Mouse (Mus musculus) left cerebral cortex, postnatal 4 days (tissue): ENCODE measurements around the gene Dpep3. TPM values are rescaled to one million over a fixed set of nuclear protein-coding genes. Genes with fewer than 3 reads are reported as not detected.
"Not testable (repeated sequence)": the region's sequence is repeated elsewhere in the genome, so short reads cannot be mapped to it uniquely, and the experiment has no call there.

Experiments
- DNase-seq: peaks from one replicate; pipeline ENCODE4 v3.0.0-alpha.2; 2022
- intact Hi-C: fragments of 180-260 bp; cut with DNase I; formaldehyde crosslinking; loops from one replicate; pipeline ENCODE4 v1.15.1; 2025
- total RNA-seq, 2 experiments: library from RNA; stranded (reverse); gene quantifications; 2 replicates each; pipeline ENCODE4 v1.2.3; 2021

The Dpep3 gene
- not detected for total RNA-seq

DNA sequence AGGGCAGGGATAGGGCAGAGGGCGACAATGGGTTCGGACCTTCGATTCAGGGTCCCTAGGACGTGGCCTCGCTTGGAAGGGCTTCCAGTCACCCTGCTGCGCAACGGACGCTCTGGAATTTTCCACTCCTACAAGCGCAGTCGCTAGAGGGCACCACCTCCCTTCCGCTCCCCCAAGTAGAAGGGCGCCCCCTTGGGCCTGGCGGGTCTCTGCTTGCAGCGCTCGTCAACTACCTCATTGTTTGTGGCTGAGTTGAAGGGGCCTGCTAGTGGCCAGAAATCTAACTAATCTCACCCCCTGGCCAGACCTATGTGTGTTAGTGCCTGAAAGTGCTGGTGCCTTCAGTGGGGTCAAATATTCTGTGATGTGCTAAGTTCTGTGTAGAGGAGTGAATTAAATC lies at the start of gene Dpep3:
TSS of gene Dpep3 (minus strand) at position 105 of the 400 bp plus-strand sequence.
- intact Hi-C loops = no loop called here
- DNase-seq = no peak

DNA sequence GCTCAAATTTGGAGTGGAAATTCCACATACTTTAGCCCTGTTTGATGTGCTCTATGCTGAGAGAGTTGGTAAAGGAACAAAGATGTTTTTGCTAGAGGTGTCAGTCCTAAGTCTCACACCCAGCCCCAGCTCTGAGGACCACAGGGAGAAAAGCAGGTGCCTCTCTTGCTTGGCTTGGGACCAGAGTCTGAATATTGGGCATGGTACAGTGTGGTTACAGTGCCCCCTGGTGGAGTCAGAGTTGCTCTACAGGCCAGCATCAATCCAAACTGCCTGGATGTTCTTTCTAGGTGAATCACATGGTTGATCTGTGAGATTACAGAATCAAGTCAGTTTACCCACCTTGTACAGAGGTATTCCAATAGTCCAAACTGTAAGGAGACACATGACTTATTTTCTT lies 43.3 kb upstream of the Dpep3 start:
- peak; percentile 75 for DNase-seq
- intact Hi-C loops = loop anchor here (10.0 kb wide), 1 partner anchor 128 kb away; the partner anchor contains the start of gene Nrn1l

DNA sequence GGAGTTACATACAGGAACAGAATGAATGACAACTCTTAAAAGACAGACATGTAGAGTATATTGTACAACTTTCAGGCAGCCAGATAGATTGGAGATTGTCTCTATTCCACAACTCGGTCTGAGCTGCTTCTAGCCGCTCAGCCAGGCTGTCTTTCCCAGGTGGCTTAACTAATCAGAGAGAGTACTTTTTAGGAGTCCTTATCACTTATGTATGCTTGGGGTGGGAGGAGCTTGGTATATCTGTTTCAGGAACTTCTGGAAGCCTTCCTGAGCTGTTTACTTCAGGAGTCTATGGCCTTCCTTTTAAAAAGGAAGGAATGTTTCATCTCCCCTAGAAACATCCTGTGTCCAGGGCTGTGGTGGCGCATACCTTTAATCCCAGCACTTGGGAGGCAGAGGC lies 38.8 kb upstream of the Dpep3 start:
- DNase-seq = no peak
- intact Hi-C loops = no loop called here

DNA sequence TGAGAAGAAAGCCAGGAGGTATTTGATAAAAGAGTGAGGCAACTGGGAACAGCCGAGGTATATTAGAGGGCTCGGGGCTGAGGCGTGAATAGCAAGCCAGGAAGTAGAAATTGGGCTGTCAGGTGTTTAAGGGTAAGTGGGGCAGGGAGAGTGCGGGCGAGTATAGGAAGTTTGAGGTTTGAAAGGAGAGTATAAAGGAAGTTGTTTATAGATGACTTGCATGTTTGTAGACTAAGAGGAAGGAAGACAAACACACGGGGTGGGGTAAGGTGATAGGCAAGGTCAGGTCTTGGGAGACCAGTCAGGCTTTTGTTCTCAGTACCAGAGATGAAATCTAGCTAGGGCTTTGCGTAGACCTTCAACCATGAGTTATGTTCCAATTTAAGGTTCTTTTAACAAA lies 37.9 kb upstream of the Dpep3 start:
- intact Hi-C loops = no loop called here
- no peak for DNase-seq

DNA sequence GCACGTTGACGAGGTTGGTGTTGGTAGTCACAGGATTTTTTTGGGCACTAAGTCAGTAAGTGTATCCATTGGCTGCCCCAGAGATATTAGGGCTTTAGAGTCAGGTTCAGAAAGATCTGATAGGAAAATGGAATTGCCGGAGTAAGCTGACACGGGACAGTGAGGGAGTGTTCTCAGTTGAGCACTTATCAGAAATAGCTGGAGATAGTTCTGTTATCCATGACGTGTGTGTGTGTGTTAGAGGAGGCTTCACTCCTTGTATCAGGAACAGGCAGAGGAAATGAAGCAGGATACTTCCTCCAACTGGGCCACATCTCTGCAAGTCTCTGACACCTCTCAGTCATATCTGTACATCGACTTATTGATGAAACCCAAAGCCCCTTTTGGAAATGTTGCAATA lies 37.1 kb upstream of the Dpep3 start:
- DNase-seq = no peak
- intact Hi-C loops = no loop called here

DNA sequence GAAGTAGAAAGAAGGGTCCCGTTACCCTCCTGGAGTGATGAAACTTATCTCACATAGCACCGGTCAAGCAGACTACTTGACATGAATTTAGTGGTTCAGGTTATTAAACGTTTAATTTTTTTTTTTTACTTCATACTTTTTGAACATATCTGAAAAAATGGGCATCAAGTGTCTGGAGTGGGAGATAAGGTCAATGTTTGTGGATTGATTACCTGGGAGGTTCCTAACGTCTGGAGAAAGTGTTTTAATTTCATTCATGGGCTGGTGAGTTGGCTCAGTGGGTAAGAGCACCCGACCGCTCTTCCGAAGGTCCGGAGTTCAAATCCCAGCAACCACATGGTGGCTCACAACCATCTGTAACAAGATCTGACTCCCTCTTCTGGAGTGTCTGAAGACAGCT lies 33.0 kb upstream of the Dpep3 start:
- DNase-seq, intact Hi-C loops: not testable (repeated sequence)

DNA sequence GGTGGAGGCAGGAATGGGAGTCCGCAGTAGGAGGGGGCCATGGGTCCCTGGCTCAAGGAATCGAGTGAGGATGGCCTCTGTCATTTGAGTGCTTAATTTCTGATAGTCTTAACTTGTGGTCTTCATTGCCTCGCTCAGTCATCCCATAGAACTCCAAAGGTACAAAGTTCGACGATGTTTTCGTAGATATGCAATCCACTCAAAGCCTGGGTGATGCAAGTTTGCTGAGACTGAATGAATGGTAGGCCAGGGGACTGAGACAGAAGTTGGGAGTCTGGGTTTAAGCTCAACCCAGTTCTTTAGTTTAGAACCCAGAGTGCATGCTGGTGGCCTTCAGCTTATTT lies 32.4 kb upstream of the Dpep3 start, which contains the start of gene Ddx28:
TSS of gene Ddx28 (minus strand) at position 240 of the 344 bp plus-strand sequence.
- intact Hi-C loops = no loop called here

DNA sequence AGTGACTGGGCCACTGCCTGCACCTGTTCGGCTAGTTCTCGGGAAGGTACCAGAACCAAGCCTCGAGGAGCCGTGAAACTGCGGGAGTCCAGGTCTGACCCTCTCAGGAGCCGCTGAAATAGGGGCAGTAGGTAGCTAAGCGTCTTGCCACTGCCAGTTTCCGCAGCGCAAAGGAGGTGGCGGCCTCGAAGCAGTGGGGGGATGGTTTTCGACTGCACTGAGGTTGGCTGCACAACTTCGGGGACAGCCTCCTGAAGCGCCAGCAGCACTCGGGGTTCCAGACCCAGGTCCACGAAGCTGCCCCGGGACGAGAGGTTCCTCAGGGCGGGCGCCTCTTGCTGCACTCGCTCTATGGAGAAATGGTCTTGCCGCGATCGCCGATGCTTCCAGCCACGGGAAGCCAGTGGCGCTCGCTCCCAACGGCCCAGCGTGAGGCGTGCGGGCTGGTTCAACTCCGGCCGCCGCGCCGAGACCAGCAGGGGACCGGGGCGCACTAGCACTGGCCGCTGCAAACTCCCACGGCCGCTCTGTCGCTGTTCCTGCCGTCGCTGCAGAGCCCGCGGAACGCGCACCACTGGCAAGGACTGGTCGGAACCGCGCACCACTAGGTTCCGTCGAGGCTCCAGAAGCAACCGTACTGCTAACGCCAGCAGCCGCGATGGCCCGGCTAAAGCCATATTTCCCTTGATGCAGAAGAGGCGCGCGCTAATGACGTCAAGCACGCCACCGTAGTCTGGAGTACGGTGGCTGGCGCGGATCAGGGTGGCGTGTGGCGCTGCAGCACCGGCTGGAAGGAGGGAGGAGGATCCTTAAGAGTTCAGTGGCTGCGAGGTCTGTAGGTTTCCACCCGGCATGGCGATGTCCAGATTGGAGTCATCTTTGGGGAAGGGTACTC lies 31.8 kb upstream of the Dpep3 start:
- DNase-seq = peak; percentile 94
- intact Hi-C loops = no loop called here

More for the DNA sequence above, 32.4 kb upstream of the Dpep3 start, which contains the start of gene Ddx28:
- no peak for DNase-seq

DNA sequence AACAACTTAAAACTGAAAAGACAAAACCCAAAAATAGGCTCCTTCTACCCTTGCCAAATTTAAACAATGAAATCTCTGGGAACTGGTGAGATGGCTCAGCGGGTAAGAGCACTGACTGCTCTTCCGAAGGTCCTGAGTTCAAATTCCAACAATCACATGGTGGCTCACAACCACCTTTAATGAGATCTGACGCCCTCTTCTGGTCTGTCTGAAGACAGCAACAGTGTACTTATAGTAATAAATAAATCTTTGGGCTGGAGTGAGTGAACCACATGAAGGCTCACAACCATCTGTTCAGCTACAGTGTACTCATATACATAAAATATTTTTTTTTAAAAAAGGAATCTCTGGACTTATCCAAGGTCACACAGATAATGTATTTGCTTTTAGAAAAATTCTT lies 28.7 kb upstream of the Dpep3 start:
- DNase-seq, intact Hi-C loops: not testable (repeated sequence)

DNA sequence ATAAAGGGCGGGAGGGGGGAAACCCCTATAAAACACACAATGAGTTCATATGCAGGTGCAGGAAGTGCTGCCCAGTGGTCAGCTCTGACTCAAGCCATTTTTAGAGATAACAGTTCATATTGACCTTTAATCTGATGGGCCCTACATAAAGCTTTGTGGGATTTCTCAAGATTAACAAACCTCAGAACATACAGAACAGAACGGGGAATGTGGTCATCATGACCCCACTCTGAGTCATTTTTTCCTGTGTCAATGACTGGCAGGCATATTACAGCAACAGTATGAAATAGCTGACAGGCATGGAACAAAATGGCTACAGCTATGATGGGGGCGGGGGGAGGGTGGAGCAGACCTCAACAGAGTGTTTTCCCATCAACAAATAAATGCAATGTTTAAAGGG lies 27.9 kb upstream of the Dpep3 start:
- intact Hi-C loops = no loop called here
- DNase-seq = no peak

DNA sequence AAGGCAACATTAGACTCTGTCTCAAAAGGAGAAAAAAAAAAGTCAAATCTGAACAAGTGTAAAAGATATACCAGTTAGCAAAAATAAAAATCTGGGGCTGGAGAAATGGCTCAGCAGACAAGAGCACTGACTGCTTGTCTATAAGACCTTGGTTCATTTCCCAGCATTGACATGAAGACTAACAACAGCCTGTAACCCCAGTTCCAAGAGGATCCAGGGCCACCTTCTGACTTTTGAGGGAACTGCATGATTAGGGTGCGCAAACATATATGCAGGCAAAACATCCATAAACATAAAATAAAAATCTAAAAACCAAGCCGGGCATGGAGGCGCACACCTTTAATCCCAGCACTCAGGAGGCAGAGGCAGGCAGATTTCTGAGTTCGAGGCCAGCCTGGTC lies 27.2 kb upstream of the Dpep3 start:
- DNase-seq = no peak
- intact Hi-C loops = no loop called here

DNA sequence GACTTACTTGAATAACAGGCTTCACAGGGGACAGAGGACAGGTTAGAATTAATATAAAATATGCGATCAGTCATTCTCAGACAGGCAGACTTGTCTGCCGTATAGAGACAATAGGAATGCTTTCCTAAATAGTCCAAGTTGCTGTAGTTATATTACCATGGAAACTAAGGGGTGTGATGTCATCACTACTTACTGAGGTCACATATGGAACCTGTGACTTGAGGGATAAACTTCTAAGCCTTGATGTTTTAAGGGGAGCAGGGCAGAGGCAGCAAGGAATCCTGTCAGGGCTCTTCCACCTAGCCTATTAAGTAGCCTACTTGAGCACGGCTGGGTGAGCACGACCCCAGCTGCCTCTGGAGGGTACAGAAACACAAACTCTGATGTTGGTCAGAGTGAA lies 26.6 kb upstream of the Dpep3 start, which contains the start of gene Dpep2nb:
TSS of gene Dpep2nb (minus strand) at position 101 of the 400 bp plus-strand sequence.
- no peak for DNase-seq
- intact Hi-C loops = no loop called here

DNA sequence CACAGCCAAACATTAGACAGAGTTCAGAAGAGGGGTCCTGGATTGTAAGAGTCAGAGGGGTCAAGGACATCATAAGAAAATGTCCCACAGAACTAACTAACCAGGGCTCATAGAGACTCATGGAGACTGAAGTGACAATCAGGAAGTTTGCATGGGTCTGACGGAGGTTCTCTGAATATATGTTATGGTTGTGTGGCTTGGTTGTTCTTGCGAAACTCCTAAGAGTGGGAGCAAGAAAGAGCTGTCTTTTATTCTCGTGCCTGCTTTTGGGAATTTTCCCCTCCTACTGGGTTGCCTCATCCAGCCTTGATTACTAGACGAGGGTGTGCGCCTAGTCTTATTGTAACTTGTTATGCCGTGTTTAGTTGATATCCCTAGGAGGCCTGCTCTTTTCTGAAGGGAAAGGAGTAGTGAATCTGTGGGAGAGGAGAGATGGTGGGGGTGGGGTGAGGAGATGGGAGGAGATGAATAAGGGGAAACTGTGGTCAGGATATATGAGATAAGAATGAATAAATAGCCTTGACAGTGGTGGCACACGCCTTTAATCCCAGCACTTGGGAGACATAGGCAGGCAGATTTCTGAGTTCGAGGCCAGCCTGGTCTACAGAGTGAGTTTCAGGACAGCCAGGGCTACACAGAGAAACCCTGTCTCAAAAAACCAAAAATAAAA lies 25.4 kb upstream of the Dpep3 start:
- DNase-seq = no peak
- intact Hi-C loops = no loop called here

DNA sequence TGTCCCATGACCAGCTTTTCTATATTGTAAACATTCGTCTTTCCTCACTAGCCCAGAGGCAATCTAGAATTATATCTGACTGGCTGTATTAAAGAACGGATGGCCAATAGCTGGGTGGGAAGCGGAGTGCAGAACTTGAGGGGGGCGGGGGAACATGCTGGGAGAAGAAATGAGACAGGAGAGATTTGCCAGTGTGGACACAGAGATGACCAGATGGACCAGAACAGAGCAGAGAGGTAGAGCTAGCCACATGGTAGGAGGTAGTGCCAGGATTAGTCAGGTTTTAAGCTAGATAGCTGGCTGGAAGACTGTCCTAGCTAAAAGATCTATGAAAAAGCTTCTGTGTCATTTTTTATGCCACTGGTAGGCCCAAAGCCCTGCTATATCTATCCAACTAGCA lies 22.7 kb upstream of the Dpep3 start:
- intact Hi-C loops = no loop called here

DNA sequence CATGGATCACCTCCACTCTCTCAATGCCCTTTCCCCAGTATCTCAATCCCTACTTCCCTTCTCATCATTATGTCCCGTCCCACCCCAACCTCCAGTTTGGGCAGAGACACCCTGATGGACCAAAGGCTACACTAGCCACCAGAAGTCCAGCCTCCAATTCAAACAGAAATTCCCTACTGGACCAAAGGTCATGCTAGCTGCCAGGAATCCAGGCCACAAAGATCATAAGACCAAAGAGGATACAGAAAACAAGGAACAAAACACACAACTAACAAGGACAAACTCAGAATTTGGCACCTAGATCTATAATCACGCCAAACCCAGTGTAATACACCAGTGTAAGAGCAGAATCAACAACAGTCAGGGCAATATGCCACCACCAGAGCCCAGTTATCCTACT lies 19.7 kb upstream of the Dpep3 start:
- intact Hi-C loops = no loop called here
- DNase-seq = no peak

More for the DNA sequence above, 22.7 kb upstream of the Dpep3 start:
- no peak for DNase-seq

DNA sequence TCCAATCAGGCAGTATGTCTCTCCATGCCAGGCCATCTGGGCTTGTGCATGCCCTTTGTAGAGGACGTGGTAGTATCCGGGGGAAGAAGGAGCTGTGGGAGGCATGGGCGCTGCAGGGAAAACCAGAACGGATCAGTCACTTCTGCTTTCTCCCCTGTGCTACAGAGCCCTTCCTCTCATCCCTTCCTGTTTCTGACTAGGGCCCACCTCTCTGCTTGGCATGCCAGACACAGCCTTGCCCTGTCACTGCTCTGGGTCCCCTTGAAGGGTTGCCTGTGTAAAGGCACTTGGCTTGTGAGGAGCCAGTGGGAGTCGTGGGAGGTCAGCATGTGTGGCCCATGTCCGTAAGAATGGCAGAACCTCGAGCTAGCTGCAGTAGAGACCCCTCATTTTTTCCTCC lies 17.1 kb upstream of the Dpep3 start:
- DNase-seq = no peak
- intact Hi-C loops = no loop called here

DNA sequence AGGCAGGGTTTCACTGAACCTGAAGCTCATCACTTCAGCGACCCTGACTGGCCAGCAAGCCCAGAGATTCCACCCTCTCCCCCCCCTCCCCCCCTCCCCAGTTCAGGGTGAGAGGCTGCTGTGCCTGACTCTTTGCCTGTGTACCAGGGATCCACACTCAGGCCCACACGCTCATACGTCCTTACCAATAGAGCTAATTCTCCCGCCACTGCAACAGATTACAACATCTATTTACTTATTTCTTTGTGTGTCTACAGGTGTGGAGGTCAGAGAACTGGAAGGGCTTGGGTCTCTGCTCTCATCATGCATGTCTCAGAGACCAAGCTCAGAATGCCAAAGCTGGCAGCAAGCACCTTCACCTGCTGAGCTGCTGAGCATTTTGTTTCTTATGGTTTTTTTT lies 14.0 kb upstream of the Dpep3 start:
- intact Hi-C loops = no loop called here
- no peak for DNase-seq

DNA sequence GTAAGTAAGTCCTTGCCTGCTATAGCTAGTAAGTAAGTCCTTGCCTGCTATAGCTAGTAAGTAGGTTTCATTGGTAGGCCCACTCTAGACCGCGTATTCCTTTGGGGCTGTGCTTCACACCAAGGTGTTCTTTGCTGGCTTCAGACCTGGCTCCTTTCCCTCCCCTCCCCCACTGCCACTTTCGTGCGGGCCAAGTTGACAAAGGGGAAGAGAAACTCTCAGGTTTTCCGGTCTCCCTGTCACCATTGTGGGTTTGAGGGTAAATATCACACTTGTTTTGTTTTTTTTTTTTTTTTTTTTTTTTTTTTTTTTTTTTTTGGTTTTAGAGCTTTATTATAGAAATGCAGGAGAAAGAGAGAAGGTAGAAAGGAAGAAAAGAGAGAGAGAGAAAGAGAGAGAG lies 13.3 kb upstream of the Dpep3 start:
- DNase-seq = no peak
- intact Hi-C loops = no loop called here

DNA sequence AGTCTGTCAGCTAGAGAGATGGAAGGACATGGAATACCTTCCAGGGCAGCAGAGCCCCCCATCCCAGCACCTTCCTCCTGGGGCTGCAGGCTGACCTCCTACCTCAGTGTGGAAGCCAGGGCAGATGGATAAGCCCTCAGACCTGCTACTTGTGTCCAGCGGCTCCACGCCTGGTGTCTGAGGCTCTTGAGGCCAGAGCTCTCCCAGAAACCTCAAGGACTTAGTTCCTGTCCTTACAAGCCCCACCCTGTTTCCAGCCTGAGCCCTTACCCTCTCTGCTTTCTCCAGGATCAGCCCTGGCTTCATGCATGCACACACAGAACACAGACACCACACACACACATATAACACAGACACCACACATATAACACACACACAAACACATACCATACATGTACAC lies 12.3 kb upstream of the Dpep3 start:
- no peak for DNase-seq
- intact Hi-C loops = no loop called here

DNA sequence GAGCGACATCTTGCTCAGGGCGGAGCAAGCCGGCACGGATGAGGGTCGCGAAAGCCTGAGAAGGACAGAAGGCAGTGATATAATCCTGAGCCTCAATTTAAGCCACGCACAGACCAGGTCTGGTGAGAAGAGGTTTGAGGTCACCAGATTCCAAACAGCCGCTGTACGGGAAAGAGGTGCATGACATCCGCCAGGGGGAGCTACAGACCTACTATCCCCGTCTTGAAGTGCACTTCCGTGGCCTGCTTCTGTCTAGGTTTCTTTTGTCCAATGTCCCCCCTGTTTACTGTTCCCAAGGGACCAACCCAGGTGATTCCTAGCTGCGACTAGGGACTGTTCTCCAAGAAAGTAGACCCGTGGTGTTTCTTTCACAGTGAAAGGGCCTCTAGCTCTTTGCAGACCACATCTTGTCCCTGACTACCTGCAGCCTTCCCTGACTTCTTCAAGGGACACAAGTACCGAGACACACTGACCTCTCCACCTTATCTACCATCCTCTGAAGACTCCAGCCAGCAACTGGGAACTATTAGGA lies 11.7 kb upstream of the Dpep3 start, which contains the start of gene Dus2:
TSS of gene Dus2 (plus strand) at position 482 of the 532 bp plus-strand sequence.
- peak; percentile 86 for DNase-seq
- intact Hi-C loops = no loop called here

DNA sequence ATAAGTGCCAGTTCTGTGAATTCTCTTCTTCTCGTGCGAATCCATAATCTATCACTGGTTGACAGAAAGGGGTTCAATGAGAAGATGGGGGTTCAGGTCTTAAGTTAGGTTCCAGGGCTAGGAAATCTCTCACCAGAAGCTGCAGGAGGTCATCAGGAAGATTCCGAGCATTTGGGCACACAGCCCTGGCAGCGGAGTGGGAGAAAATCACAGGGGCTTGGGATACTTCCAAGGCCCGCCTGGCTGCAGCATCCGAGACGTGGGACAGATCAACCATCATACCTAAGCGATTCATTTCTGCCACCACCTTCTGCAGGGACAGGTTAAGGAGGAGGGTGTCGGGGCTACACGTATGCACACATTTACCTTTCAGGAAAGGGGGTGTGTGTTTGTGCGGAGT lies 9.3 kb upstream of the Dpep3 start:
- peak; percentile 16 for DNase-seq
- intact Hi-C loops = no loop called here

DNA sequence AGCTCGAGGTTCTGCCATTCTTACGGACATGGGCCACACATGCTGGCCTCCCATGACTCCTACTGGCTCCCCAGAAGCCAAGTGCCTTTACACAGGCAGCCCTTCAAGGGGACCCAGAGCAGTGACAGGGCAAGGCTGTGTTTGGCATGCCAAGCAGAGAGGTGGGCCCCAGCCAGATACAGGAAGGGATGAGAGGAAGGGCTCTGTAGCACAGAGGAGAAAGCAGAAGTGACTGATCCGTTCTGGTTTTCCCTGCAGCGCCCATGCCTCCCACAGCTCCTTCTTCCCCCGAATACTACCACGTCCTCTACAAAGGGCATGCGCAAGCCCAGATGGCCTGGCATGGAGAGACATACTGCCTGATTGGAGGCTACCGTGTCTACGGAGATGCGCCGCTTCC lies 4.2 kb upstream of the Dpep3 start:
- intact Hi-C loops, DNase-seq: not testable (repeated sequence)
